Mouse (Mus musculus): ENCODE data around the gene Adamts15.

DNA sequence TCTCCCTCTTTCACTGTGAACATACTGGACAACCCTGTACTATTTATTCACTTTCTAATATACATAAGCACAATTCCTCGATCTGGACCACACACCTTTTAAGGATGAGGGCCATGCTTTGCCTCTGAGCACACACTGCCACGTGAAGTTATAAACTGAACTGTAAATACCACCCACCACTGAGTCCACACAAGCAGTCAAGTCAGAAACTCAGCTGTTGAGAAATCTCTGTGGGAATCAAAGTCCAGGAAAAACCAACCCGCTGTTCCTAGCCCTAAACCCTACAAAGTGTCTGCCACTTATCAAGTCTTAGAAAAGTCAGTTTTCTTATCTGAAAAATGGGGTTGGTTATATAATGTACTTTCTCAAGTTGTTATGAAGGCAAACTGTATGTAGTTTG lies 36.0 kb downstream of the Adamts15 start:
- TF ChIP-seq EP300 (IDR thresholded peaks at IDR 0.05; ENCODE audit: low read depth) (peak; percentile 50; the same call in 1 of the 2 replicates), CTCF (IDR thresholded peaks at IDR 0.05; ENCODE audit: low read depth) (no peak)
